Mouse (Mus musculus): ENCODE data around the gene Cntrl. TPM values are rescaled to one million over a fixed set of nuclear protein-coding genes. Genes with fewer than 3 reads are reported as not detected.

Cntrl gene
- polyA plus RNA-seq, 1 experiment from 2014 or later = 22.5 TPM

DNA sequence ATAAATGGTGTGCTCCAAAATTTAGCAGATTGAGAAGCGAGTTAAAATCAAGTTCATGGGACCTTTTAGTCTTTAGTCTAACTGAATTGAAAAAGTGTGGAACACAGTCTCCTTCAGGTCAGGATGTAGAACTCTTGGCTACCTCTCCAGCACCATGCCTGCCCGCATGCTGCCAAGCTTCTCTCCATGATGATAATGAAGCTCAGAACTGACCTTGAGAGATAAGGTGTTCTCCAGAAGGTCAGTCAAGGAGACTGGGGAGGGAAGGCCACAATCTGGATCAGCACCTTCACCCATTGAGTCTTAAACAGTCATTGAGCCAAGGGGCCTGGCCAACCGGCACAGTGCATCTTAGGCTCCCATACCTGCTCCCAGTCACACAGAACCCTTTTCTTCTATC is 97.5 kb downstream of the Cntrl start:
- peaks cover 2 to 3% of the 10 kb centered on the region in 2 experiments; a peak in 2 of 4 replicates for H3K4me1 ChIP-seq (ENCODE audit: control insufficient read depth in 2 of 2, insufficient read depth in 2 of 2, low read length in 2 of 2)
- ATAC-seq (ENCODE audit: insufficient number of reproducible peaks, insufficient read depth, low FRiP score, low read depth) = no peak
- WGBS = 79% methylated on average over 3 of the region's 3 CpGs

DNA sequence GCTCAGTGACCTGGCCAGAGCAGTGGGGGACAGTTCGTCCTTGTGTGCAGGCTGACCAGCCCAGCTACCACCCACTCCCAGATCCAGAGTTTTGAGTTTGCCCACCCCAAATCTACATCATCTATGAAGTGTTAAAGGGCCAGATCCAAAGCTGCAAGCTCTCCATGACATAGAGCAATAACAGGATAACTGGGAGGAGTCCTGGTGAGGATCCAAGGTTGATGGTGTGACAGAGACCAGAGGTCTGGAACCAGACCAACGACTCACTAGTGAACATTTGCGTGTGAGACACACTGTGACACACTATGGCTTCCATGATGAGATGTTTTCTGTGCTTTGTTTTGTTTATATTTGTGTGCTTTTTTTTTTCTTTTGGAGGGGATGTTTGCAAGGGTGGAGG is 98.8 kb downstream of the Cntrl start:
- WGBS = 74% methylated on average over 3 of the region's 3 CpGs

More for the DNA sequence above, 97.5 kb downstream of the Cntrl start:
- Histone ChIP-seq H3K27ac (replicated peaks in 1 of 2; ENCODE audit: control insufficient read depth in 1 of 2, insufficient read depth in 1 of 2, low read depth in 2 of 2, low read length in 2 of 2) (0 out of 4 replicates have a peak overlapping the region, but pooled peaks of 1 of the 2 experiments have one; percentile 17), H3K36me3 (ENCODE audit: control insufficient read depth, insufficient read depth, low read length) (no peaks in the 10 kb centered on the region), H3K9me3 (ENCODE audit: control insufficient read depth, low read length) (no peaks in the 10 kb centered on the region), H3K27me3 (ENCODE audit: control insufficient read depth, insufficient read depth, low read length) (no peaks in the 10 kb centered on the region), H3K4me3 (ENCODE audit: control insufficient read depth in 1 of 2, insufficient read depth in 1 of 2, low read depth in 1 of 2, low read length in 2 of 2) (no peak overlapping the region), H3K4me2 (ENCODE audit: low read length) (no peak overlapping the region), H3K9ac (ENCODE audit: low read length) (no peak overlapping the region)

DNA sequence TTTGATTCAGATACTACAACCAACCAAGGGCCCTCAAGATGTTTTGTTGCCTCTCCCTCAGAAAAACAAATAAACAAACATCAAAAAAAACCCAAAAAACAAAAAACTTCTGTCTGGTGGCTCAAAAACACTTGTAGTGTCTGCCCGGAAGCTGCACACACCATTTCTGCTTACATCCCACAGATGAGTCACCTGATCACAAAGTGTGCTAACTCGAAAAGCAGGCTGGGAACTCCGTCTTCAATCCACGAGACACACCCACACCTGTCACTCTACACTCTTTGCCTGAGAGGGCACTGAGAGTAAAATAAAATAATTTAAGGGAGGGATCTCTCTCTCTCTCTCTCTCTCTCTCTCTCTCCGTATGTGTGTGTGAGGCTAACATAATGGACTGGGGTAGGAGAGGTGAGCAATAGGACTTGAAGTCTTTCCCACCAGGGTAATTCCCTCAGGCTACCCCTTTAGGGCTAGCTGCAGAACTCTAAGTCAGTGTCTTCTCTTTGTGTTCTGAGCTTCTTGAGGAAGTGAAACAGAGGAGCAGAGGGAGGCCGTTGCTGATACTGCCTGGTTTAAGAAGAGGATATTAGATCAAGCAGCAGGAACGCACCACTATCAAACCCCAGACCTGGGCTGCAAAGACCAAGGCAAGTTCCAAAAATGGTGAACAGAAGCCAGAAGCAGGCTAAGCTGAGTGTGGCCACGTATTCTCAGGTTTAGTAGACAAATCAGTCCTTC is 99.8 kb downstream of the Cntrl start:
- Histone ChIP-seq H3K36me3 (ENCODE audit: control insufficient read depth, insufficient read depth, low read length) (no peaks in the 10 kb centered on the region), H3K9me3 (ENCODE audit: control insufficient read depth, low read length) (no peaks in the 10 kb centered on the region), H3K4me1 (ENCODE audit: control insufficient read depth in 2 of 2, insufficient read depth in 2 of 2, low read length in 2 of 2) (peaks cover 2 to 3% of the 10 kb centered on the region in 2 experiments; a peak in 2 of 4 replicates), H3K27ac (replicated peaks in 1 of 2; ENCODE audit: control insufficient read depth in 1 of 2, insufficient read depth in 1 of 2, low read depth in 2 of 2, low read length in 2 of 2) (no peak overlapping the region), H3K4me3 (ENCODE audit: control insufficient read depth in 1 of 2, insufficient read depth in 1 of 2, low read depth in 1 of 2, low read length in 2 of 2) (no peak overlapping the region), H3K27me3 (ENCODE audit: control insufficient read depth, insufficient read depth, low read length) (no peaks in the 10 kb centered on the region), H3K4me2 (ENCODE audit: low read length) (no peak overlapping the region), H3K9ac (ENCODE audit: low read length) (no peak overlapping the region)
- no peak for ATAC-seq (ENCODE audit: insufficient number of reproducible peaks, insufficient read depth, low FRiP score, low read depth)
- 60% methylated on average over 8 of the region's 8 CpGs for WGBS

More for the DNA sequence above, 98.8 kb downstream of the Cntrl start:
- Histone ChIP-seq H3K27me3 (ENCODE audit: control insufficient read depth, insufficient read depth, low read length) (no peaks in the 10 kb centered on the region), H3K9me3 (ENCODE audit: control insufficient read depth, low read length) (no peaks in the 10 kb centered on the region), H3K4me2 (ENCODE audit: low read length) (no peak overlapping the region), H3K4me1 (ENCODE audit: control insufficient read depth in 2 of 2, insufficient read depth in 2 of 2, low read length in 2 of 2) (peaks cover 2 to 3% of the 10 kb centered on the region in 2 experiments; a peak in 2 of 4 replicates), H3K36me3 (ENCODE audit: control insufficient read depth, insufficient read depth, low read length) (no peaks in the 10 kb centered on the region), H3K4me3 (ENCODE audit: control insufficient read depth in 1 of 2, insufficient read depth in 1 of 2, low read depth in 1 of 2, low read length in 2 of 2) (no peak overlapping the region), H3K27ac (replicated peaks in 1 of 2; ENCODE audit: control insufficient read depth in 1 of 2, insufficient read depth in 1 of 2, low read depth in 2 of 2, low read length in 2 of 2) (no peak overlapping the region), H3K9ac (ENCODE audit: low read length) (no peak overlapping the region)
- ATAC-seq (ENCODE audit: insufficient number of reproducible peaks, insufficient read depth, low FRiP score, low read depth) = no peak

DNA sequence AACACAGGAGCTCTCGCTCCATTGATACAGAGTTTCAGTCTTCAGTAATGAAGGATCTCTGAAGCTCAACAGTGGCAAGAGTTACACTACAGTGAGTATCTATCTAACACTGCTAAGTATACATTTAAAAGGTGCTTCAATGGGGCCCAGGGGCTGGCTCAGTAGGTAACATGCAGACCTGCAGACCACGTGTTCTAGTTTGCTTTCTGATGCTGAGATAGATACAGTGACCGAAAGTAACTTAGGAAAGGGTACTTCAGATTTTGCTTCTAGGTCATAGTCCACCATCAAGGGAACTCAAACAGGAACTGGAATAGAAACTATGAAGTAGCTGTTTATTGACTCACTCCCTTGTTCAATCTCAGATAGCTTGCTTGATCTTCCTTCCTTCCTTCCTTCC is 102.4 kb downstream of the Cntrl start:
- no peak for ATAC-seq (ENCODE audit: insufficient number of reproducible peaks, insufficient read depth, low FRiP score, low read depth)
- H3K27ac ChIP-seq (replicated peaks in 1 of 2; ENCODE audit: control insufficient read depth in 1 of 2, insufficient read depth in 1 of 2, low read depth in 2 of 2, low read length in 2 of 2) = no peak overlapping the region
- no peaks in the 10 kb centered on the region for H3K36me3 ChIP-seq (ENCODE audit: control insufficient read depth, insufficient read depth, low read length)
- peaks cover 2 to 5% of the 10 kb centered on the region in 2 experiments; a peak in 2 of 4 replicates for H3K4me1 ChIP-seq (ENCODE audit: control insufficient read depth in 2 of 2, insufficient read depth in 2 of 2, low read length in 2 of 2)
- H3K9ac ChIP-seq (ENCODE audit: low read length) = no peak overlapping the region
- no peaks in the 10 kb centered on the region for H3K9me3 ChIP-seq (ENCODE audit: control insufficient read depth, low read length)
- H3K4me3 ChIP-seq (ENCODE audit: control insufficient read depth in 1 of 2, insufficient read depth in 1 of 2, low read depth in 1 of 2, low read length in 2 of 2) = no peak overlapping the region
- no peak overlapping the region for H3K4me2 ChIP-seq (ENCODE audit: low read length)
- 77% methylated on average over 3 of the region's 3 CpGs for WGBS
- no peaks in the 10 kb centered on the region for H3K27me3 ChIP-seq (ENCODE audit: control insufficient read depth, insufficient read depth, low read length)

DNA sequence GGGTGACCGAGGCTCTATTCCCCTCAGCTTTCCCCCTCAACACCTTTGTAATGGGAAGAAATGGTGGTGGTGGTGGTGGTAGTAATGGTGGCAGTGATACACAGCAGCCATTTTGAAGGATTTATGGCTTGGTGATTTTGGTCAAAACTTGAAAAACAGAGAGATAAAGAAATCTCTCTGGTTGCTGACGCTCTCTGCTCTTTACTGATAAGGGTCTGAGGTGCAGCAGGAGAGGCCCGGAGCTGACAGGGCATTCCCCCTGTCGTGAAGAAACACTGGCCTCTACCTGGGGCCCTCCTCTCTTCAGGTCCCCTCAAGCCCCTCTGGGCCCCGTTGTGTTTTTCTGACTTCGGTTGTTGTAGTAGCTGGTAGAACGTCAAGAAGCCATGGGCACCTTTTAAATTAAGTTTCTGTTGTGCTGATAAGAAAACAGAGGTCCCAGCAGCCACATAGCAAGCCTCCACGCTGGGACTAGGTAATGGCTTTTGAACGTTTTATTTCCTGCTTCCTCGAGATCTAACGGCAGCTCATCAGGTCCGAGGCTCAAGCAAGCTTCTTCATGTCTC is 104.1 kb downstream of the Cntrl start:
- H3K9me3 ChIP-seq (ENCODE audit: control insufficient read depth, low read length) = no peaks in the 10 kb centered on the region; the same call in 1 of the 2 replicates
- H3K36me3 ChIP-seq (ENCODE audit: control insufficient read depth, insufficient read depth, low read length) = no peaks in the 10 kb centered on the region
- no peak for ATAC-seq (ENCODE audit: insufficient number of reproducible peaks, insufficient read depth, low FRiP score, low read depth)
- no peak overlapping the region for H3K9ac ChIP-seq (ENCODE audit: low read length)
- H3K4me3 ChIP-seq (ENCODE audit: control insufficient read depth in 1 of 2, insufficient read depth in 1 of 2, low read depth in 1 of 2, low read length in 2 of 2) = no peak overlapping the region
- H3K4me1 ChIP-seq (ENCODE audit: control insufficient read depth in 2 of 2, insufficient read depth in 2 of 2, low read length in 2 of 2) = peaks cover 0 to 2% of the 10 kb centered on the region in 2 experiments; a peak in 1 of 4 replicates
- no peak overlapping the region for H3K27ac ChIP-seq (replicated peaks in 1 of 2; ENCODE audit: control insufficient read depth in 1 of 2, insufficient read depth in 1 of 2, low read depth in 2 of 2, low read length in 2 of 2)
- no peaks in the 10 kb centered on the region for H3K27me3 ChIP-seq (ENCODE audit: control insufficient read depth, insufficient read depth, low read length)
- WGBS = 53% methylated on average over 12 of the region's 12 CpGs
- no peak overlapping the region for H3K4me2 ChIP-seq (ENCODE audit: low read length)

DNA sequence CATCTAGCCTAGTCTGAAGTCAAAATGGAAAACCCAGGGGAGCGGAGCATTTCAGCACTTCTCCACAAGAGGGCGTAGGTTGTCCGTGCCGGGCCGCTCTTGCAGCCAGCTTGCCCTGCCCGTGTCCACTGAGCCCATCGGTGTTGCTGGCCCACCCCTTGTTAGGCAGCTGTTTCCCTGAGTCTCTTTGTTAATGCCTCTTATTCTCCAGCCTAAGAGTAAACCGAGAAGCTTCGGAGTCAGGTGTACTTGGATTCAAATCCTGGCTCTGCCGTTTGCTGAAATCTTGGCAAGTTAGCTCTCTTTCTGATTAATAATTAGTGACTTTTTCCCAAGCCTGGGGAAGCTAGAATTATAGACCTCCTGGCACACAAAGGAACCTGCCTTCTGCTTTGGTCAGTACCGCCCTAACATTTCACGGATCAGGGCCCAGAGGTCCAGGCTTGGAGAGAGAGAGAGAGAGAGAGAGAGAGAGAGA is 105.6 kb downstream of the Cntrl start:
- WGBS = 10% methylated on average over 12 of the region's 12 CpGs
- Histone ChIP-seq H3K27me3 (ENCODE audit: control insufficient read depth, insufficient read depth, low read length) (no peaks in the 10 kb centered on the region), H3K36me3 (ENCODE audit: control insufficient read depth, insufficient read depth, low read length) (no peaks in the 10 kb centered on the region), H3K4me2 (ENCODE audit: low read length) (peak overlapping the region; percentile 42), H3K4me1 (ENCODE audit: control insufficient read depth in 2 of 2, insufficient read depth in 2 of 2, low read length in 2 of 2) (peaks cover 0 to 2% of the 10 kb centered on the region in 2 experiments; a peak in 1 of 4 replicates), H3K27ac (replicated peaks in 1 of 2; ENCODE audit: control insufficient read depth in 1 of 2, insufficient read depth in 1 of 2, low read depth in 2 of 2, low read length in 2 of 2) (no peak overlapping the region), H3K9ac (ENCODE audit: low read length) (0 out of 2 replicates have a peak overlapping the region, but pooled peaks have one; percentile 35), H3K4me3 (ENCODE audit: control insufficient read depth in 1 of 2, insufficient read depth in 1 of 2, low read depth in 1 of 2, low read length in 2 of 2) (no peak overlapping the region), H3K9me3 (ENCODE audit: control insufficient read depth, low read length) (no peaks in the 10 kb centered on the region; the same call in 1 of the 2 replicates)
- no peak for ATAC-seq (ENCODE audit: insufficient number of reproducible peaks, insufficient read depth, low FRiP score, low read depth)

DNA sequence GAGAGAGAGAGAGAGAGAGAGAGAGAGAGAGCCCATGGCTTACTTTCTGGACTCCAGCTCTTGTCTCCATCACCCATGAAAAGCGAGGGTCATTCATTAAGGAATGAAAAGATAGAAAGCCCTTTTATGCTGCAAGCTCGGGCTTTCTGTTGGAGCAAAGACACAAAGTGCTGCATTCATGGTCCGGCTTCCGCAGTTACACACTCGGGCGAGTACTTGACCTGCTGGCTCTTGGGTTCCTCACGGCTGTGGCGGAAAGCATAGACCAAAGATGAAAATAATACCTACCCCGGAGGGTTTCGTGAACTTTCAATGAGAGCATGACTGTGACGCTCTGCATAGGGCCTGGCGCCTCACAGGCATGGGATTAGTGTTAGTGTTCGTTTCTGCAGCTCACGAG is 106.1 kb downstream of the Cntrl start:
- no peak overlapping the region for H3K4me2 ChIP-seq (ENCODE audit: low read length)
- no peaks in the 10 kb centered on the region for H3K27me3 ChIP-seq (ENCODE audit: control insufficient read depth, insufficient read depth, low read length)
- no peaks in the 10 kb centered on the region for H3K36me3 ChIP-seq (ENCODE audit: control insufficient read depth, insufficient read depth, low read length)
- no peak; the same call in 1 of the 2 replicates for ATAC-seq (ENCODE audit: insufficient number of reproducible peaks, insufficient read depth, low FRiP score, low read depth)
- no peak overlapping the region for H3K4me3 ChIP-seq (ENCODE audit: control insufficient read depth in 1 of 2, insufficient read depth in 1 of 2, low read depth in 1 of 2, low read length in 2 of 2)
- no peaks in the 10 kb centered on the region; the same call in 1 of the 2 replicates for H3K9me3 ChIP-seq (ENCODE audit: control insufficient read depth, low read length)
- no peak overlapping the region for H3K9ac ChIP-seq (ENCODE audit: low read length)
- peaks cover 0 to 2% of the 10 kb centered on the region in 2 experiments; a peak in 1 of 4 replicates for H3K4me1 ChIP-seq (ENCODE audit: control insufficient read depth in 2 of 2, insufficient read depth in 2 of 2, low read length in 2 of 2)
- no peak overlapping the region for H3K27ac ChIP-seq (replicated peaks in 1 of 2; ENCODE audit: control insufficient read depth in 1 of 2, insufficient read depth in 1 of 2, low read depth in 2 of 2, low read length in 2 of 2)
- WGBS = 82% methylated on average over 14 of the region's 14 CpGs

Data from heart, embryonic 14.5 days (tissue).